Mouse (Mus musculus) stomach, embryonic 16.5 days (tissue): ENCODE results near the gene Erg. TPM values are rescaled to one million over a fixed set of nuclear protein-coding genes. Genes with fewer than 3 reads are reported as not detected.

ENCODE experiments used
- ATAC-seq: fragments of 200-750 bp; cut with Nextera tagmentation; 2 replicates; pipeline ENCODE4 v1.8.0; 2017; ENCODE audit warnings: moderate number of reproducible peaks, moderate TSS enrichment; ENCODE audit not compliant: insufficient read depth, low FRiP score
- H3K27ac ChIP-seq: fragments of 300-500 bp; sonication (generic); 2 replicates; pipeline ENCODE4 v1.5.1; 2014; ENCODE audit warnings: low read length
- H3K27me3 ChIP-seq: fragments of 300-500 bp; sonication (generic); 2 replicates; pipeline ENCODE4 v1.6.1; 2014; ENCODE audit warnings: low read length, control low read depth, mixed read lengths; ENCODE audit not compliant: control insufficient read depth, insufficient read depth
- H3K36me3 ChIP-seq: fragments of 300-500 bp; sonication (generic); 2 replicates; pipeline ENCODE4 v1.6.1; 2014; ENCODE audit warnings: low read length; ENCODE audit not compliant: control insufficient read depth, insufficient read depth
- H3K4me1 ChIP-seq: fragments of 300-500 bp; sonication (generic); 2 replicates; pipeline ENCODE4 v1.6.1; 2014; ENCODE audit warnings: low read length, control low read depth, mixed read lengths; ENCODE audit not compliant: control insufficient read depth, insufficient read depth
- H3K4me2 ChIP-seq: fragments of 300-500 bp; sonication (generic); 2 replicates; pipeline ENCODE4 v1.6.1; 2014; ENCODE audit warnings: low read depth, low read length, mixed read lengths
- H3K4me3 ChIP-seq: fragments of 300-500 bp; sonication (generic); replicated peaks from 2 replicates; pipeline ENCODE4 v1.5.1; 2014; ENCODE audit warnings: mild to moderate bottlenecking, low read length
- H3K9ac ChIP-seq: fragments of 300-500 bp; sonication (generic); 2 replicates; pipeline ENCODE4 v1.6.1; 2014; ENCODE audit warnings: low read length
- H3K9me3 ChIP-seq: fragments of 300-500 bp; sonication (generic); replicated peaks from 2 replicates; pipeline ENCODE4 v1.6.1; 2016; ENCODE audit warnings: low read length, control low read depth; ENCODE audit not compliant: control insufficient read depth
- WGBS: fragments of 180-500 bp; shearing (Covaris S2); extraction: QIAGEN DNeasy Blood & Tissue Kit; methylation state at CpG from one replicate; pipeline ENCODE4 v1.1.7; 2014; 5-methylcytosine and 5-hydroxymethylcytosine counted together
- polyA plus RNA-seq: library from polyadenylated mRNA; unstranded; fragments of >200 nt; fragmentation: Nextera tagmentation; extraction: Ambion mirVana; gene quantifications from 2 replicates; pipeline ENCODE4 v1.2.1, GENCODE M21; 2015

Erg gene
- polyA plus RNA-seq, 1 experiment from 2014 or later: 4.5 TPM

DNA sequence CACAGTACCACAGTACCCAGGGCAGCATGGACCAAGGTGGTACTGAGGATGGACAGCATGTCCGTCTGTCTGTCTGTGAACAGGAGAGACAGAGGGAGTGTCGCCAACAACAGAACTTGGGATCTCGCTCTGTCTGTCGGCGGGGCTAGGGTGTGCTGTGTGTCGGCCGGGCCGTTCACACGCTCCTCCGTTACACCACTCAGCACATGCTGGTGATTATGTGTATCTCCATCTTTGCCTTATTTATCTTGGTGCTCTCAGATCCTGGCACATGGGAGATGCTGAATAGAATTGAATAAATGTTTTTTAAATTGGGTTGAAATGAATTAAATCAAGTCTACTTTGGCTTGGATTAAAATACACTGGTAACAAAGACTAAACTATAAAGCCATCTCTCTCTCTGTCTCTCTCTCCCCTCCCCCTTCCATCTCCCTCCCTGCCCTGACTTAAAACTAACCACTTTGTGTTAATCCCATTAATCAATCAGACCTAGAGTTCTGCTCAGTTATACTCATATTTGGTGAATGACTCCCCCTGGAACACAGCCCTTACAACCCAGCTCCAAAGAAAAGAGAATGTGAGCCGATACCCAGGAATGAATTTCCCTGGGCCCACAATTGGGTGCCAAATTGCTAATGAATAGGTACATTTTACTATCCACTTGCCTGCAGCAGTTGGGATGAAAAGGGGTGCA is 10.6 kb upstream of the Erg start:
- Histone ChIP-seq H3K4me1 (peaks cover 4% of the 10 kb centered on the region), H3K4me3 (no peak overlapping the region), H3K9me3 (no peaks in the 10 kb centered on the region), H3K27ac (no peak overlapping the region), H3K36me3 (no peaks in the 10 kb centered on the region), H3K9ac (no peak overlapping the region), H3K4me2 (no peak overlapping the region), H3K27me3 (no peaks in the 10 kb centered on the region)
- ATAC-seq: no peak
- WGBS: 83% methylated on average over 11 of the region's 11 CpGs

DNA sequence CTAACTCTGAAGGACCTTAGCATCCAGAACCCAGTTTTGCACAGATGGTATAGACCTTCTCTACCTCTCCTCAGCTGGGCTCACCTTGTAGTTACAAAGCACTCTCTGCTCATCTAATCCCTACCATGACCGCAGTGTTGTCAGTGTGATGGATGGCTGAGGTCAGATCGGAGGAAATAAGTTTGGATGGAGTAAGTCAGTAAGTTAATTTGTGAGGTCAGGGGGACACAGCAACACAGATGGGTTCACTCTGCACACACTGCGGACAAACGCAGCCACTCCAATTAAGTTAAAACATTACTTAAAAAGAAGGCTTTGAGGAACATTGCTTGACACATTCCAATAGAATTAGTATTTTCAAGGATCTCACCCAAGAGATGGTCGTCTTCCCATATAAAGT is 2.5 kb upstream of the Erg start:
- peaks cover 21% of the 10 kb centered on the region for H3K27me3 ChIP-seq
- H3K27ac ChIP-seq: no peak overlapping the region
- H3K9me3 ChIP-seq: no peaks in the 10 kb centered on the region
- whole genome bisulfite sequencing: 30% methylated on average over 5 of the region's 5 CpGs
- ATAC-seq: no peak
- H3K4me1 ChIP-seq: peaks cover 6% of the 10 kb centered on the region; the same call in 1 of the 2 replicates
- no peak overlapping the region for H3K4me3 ChIP-seq
- H3K9ac ChIP-seq: no peak overlapping the region
- no peaks in the 10 kb centered on the region for H3K36me3 ChIP-seq
- no peak overlapping the region for H3K4me2 ChIP-seq

DNA sequence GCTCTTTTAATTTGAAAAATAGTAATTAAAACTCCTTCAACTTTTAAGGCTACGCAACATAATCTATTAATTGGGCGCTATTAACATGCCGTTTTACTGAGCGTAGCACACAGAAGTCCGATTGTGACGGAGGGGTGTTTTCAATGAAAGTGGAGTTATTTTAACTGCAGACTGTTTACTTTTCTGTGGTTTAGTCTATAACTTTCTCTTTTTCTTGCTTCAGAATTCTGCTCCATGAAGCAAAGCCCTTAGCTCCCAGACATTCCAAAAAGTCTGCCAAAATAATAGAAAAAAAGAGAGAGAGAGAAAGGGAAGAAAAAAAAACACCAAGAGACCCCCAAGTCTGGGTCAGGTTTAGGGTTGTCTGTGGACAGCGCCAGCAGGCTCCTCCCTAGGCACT is 333 bp upstream of the Erg start:
- peak overlapping the region; percentile 38 for H3K9ac ChIP-seq
- no peaks in the 10 kb centered on the region for H3K9me3 ChIP-seq
- H3K27me3 ChIP-seq: peaks cover 29% of the 10 kb centered on the region
- H3K4me1 ChIP-seq: peaks cover 6% of the 10 kb centered on the region; the same call in 1 of the 2 replicates
- H3K4me3 ChIP-seq: peak overlapping the region; percentile 49
- 25% methylated on average over 7 of the region's 7 CpGs for WGBS
- H3K36me3 ChIP-seq: no peaks in the 10 kb centered on the region
- peak overlapping the region; percentile 78 for H3K4me2 ChIP-seq
- ATAC-seq: no peak
- no peak overlapping the region; the same call in 1 of the 2 replicates for H3K27ac ChIP-seq

DNA sequence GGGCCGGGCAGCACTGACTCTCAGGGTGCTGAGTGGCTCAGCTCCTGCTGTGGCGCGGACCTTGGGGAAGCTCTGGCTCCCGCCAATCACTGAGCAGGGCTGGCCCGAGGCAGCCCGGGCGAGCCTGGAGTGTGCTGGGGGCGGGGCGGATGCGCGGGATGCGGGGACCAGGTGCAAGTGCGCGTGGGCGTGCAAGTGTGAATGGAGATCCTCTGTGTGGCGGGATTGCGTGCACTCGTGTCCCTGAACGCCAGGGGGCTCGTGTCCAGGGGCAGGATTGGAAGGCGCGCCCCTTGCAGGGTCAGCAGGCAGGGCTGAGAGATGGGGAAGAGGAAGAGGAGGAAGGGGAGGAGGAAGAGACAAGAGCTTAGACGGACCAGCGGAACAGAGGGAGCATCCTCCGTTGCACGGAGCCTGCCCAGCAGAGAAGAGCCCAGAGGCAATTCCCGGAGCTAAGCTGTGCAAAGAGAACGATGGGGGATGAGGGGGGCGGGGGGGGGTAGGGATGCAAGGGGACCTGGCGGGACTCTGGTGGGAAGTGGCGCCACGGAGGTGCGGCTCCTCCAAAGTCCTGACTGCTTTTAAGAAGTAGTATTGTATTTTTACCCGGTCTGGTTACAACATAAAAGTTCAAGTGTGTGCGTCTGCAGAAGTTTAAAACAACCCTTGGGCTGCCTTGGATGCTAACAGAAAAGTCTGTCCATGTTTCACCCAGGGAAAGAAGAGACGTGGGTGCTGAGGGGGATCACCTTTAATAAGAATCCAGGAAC is 667 bp downstream of the Erg start:
- peak overlapping the region; percentile 66 for H3K9ac ChIP-seq
- H3K27ac ChIP-seq: no peak overlapping the region
- H3K36me3 ChIP-seq: no peaks in the 10 kb centered on the region
- H3K4me3 ChIP-seq: peak overlapping the region; percentile 49
- no peaks in the 10 kb centered on the region for H3K9me3 ChIP-seq
- WGBS: under 1% methylated on average over 35 of the region's 36 CpGs
- peaks cover 6% of the 10 kb centered on the region; the same call in 1 of the 2 replicates for H3K4me1 ChIP-seq
- peaks cover 29% of the 10 kb centered on the region for H3K27me3 ChIP-seq
- peak overlapping the region; percentile 78 for H3K4me2 ChIP-seq
- ATAC-seq: peak; percentile 88

DNA sequence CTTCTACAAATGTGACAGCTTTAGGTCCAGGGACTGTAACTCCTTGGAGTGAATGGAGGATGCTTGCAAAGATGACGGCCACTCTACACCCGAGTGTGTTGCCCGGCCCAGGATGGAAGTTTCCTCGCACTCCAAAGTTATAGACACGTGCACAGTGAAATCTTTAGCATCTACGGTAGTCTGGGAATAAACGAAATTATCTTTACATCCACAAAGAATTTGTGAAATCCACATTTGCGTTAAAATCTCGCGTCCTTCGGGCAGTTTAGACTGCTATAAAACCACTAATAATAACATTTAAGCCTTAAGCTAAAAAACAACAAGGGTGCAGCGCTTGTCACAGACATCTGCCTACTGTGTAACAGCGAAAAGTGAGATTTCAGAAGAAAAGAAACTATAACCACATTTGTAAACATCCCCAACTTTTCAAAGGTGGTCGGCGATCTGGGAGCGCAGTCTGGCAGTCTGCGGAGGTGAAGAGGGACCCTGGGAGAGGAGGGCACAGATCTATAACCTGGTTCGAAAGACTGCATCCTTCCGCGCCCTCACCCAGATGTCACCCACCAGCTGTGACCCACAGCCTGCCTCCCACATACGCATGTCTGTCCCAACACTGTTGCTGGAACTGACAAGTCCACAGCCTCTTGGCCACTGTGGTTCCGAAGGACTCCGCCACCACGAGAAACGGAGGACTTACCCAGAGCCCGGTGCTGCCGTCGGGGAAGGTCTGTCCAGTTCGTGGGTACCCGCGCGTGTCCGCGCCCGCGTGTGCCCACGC is 1.5 kb downstream of the Erg start:
- Histone ChIP-seq H3K4me3 (peak overlapping the region; percentile 49), H3K9me3 (no peaks in the 10 kb centered on the region), H3K36me3 (no peaks in the 10 kb centered on the region), H3K4me1 (peaks cover 6% of the 10 kb centered on the region; the same call in 1 of the 2 replicates), H3K27ac (no peak overlapping the region), H3K9ac (peak overlapping the region; percentile 66), H3K27me3 (peaks cover 28% of the 10 kb centered on the region), H3K4me2 (peak overlapping the region; percentile 78)
- ATAC-seq: no peak
- WGBS: 14% methylated on average over 37 of the region's 37 CpGs

DNA sequence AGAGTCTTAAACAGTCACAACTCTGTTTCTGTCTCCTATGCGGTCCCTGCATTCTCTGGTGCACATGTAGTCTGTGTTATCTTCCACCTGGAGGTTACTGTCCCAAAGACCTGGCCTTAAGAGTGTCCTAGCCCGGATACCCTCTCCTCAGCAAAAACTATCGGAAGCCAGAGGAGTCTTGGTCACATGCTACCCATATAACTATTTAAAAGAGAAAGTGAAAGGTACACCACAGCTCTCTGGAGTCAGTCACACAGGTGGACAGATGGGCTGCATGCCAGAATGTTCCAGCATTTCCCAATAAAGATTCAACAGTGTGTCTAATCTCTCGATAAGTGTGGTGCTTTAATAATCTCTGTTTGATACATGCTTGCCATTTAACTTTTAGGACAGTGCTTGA is 7.1 kb downstream of the Erg start:
- no peak for ATAC-seq
- 77% methylated on average over 4 of the region's 4 CpGs for WGBS

DNA sequence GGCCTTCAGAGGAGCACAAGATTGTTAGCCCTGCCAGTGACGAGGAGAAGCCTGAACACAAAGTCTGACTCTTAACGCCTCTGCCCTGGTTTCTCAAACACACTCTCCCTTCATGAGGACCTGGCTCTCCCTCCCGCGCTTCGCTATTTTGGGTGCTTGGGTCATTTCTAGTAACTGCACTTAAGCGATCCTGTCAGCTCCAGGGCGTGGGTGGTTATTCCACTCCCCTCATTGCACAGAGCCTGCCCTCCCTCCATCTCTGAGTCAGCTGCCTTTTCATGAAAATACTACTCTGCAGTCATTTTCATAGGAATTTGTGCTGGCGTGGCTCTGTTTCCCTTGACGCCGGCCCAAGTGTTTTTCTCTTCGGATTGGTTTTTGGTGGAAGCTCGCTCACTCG is 13.2 kb downstream of the Erg start:
- H3K27me3 ChIP-seq: no peaks in the 10 kb centered on the region
- H3K4me3 ChIP-seq: no peak overlapping the region
- 71% methylated on average over 13 of the region's 13 CpGs for WGBS
- H3K9ac ChIP-seq: no peak overlapping the region
- no peaks in the 10 kb centered on the region for H3K4me1 ChIP-seq
- H3K36me3 ChIP-seq: no peaks in the 10 kb centered on the region
- no peak overlapping the region for H3K27ac ChIP-seq
- no peak overlapping the region for H3K4me2 ChIP-seq
- no peaks in the 10 kb centered on the region for H3K9me3 ChIP-seq
- no peak for ATAC-seq

More for the DNA sequence above, 7.1 kb downstream of the Erg start:
- peaks cover 8% of the 10 kb centered on the region; the same call in 1 of the 2 replicates for H3K27me3 ChIP-seq
- no peak overlapping the region for H3K4me2 ChIP-seq
- no peaks in the 10 kb centered on the region for H3K4me1 ChIP-seq
- no peaks in the 10 kb centered on the region for H3K36me3 ChIP-seq
- no peak overlapping the region for H3K27ac ChIP-seq
- H3K9ac ChIP-seq: no peak overlapping the region
- no peaks in the 10 kb centered on the region for H3K9me3 ChIP-seq
- no peak overlapping the region for H3K4me3 ChIP-seq

DNA sequence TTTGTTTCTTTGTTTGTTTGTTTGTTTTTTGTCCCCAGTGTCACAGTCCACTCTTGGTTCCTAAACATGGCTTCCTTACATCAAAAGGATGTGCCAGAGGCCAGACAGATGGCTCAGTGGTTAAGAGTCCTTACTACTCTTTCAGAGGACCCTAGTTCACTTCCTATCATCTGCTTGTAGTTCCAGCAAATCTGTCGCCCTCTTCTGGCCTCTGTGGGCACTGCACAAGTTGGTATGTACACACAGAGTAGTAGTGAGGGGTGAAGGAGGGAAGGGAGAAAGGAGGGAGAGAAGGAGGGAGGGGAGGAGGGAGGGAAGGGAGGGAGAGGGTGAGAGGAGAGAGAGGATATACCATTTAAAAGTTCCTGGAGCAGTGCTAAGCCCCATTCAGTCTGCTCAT is 15.8 kb downstream of the Erg start:
- Histone ChIP-seq H3K36me3 (no peaks in the 10 kb centered on the region), H3K4me1 (no peaks in the 10 kb centered on the region), H3K27ac (no peak overlapping the region), H3K9ac (no peak overlapping the region), H3K27me3 (no peaks in the 10 kb centered on the region), H3K4me3 (no peak overlapping the region), H3K9me3 (no peaks in the 10 kb centered on the region), H3K4me2 (no peak overlapping the region)
- ATAC-seq: no peak
- 11% methylated on average over 1 of the region's 1 CpGs for WGBS

DNA sequence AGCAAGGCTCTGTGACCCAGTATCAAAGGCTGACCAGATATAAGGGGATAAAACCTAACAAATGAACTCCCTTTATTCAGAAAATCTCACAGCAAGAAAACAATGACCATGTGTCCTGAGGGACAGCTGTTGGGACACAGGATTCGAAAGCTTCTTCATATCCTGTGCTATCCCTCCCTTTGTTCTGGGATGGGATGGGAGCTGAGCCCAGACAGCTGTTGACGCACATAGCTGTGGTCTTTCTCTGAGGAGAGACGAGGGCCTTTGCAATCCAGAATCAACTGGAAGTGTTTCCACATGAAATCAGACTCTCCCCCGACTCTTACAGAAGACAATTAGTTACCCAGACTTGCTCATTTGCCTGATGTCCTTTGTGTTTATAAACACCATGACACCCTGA is 29.6 kb downstream of the Erg start:
- no peak for ATAC-seq
- Histone ChIP-seq H3K4me2 (no peak overlapping the region), H3K36me3 (no peaks in the 10 kb centered on the region), H3K9me3 (no peaks in the 10 kb centered on the region), H3K27ac (no peak overlapping the region), H3K4me1 (no peaks in the 10 kb centered on the region), H3K9ac (no peak overlapping the region), H3K27me3 (no peaks in the 10 kb centered on the region), H3K4me3 (no peak overlapping the region)
- WGBS: 60% methylated on average over 4 of the region's 4 CpGs
